10 mouse cellular contexts compared by ENCODE assay signal in genomic region chr8:60895878-60896277, GRCm38 (mm10). TPM values are rescaled to one million over a fixed set of nuclear protein-coding genes. Genes with fewer than 3 reads are reported as not detected.
DNase-seq lines count a peak whose midpoint lies in the region; ATAC-seq and TF ChIP-seq lines count a peak whose summit lies in the region.
"Had no signal": no experiment of that assay in that cellular context is flagged by ENCODE, and none has a peak within 500 bp of the region (broad histone marks: within the 10 kb centered on the region; RNA-seq: fewer than 3 reads in every experiment).

No protein-coding gene starts in this region.

- TF ChIP-seq CTCF in lung, embryonic 14.5 days (IDR thresholded peaks at IDR 0.05; ENCODE audit: low read depth) = no peak

- no peaks in the 10 kb centered on the region for H3K9me3 ChIP-seq in lung, embryonic 14.5 days (ENCODE audit: low read depth, low read length)
- H3K9me3 ChIP-seq: hindbrain, embryonic 10.5 days had no signal

- no peak overlapping the region for H3K4me2 ChIP-seq in lung, embryonic 14.5 days

- ATAC-seq in lung, embryonic 14.5 days (ENCODE audit: insufficient read depth) = no peak
- ATAC-seq in erythroid progenitor cell, adult 5-6 weeks (replicated peaks; ENCODE audit: low FRiP score, poor library complexity, severe bottlenecking) = peak; percentile 85
- ATAC-seq in cerebellum, adult (ENCODE audit: insufficient number of reproducible peaks, low FRiP score, low TSS enrichment) = no peak
- ATAC-seq: intestine, postnatal 0 days had no signal

- H3K27ac ChIP-seq in lung, embryonic 14.5 days (ENCODE audit: low read depth) = no peak overlapping the region
- H3K27ac ChIP-seq: hindbrain, embryonic 10.5 days; stomach, postnatal 0 days had no signal

- H3K27me3 ChIP-seq in lung, embryonic 14.5 days (ENCODE audit: insufficient read depth, low read length) = no peaks in the 10 kb centered on the region

- no peaks in the 10 kb centered on the region for H3K4me1 ChIP-seq in lung, embryonic 14.5 days (ENCODE audit: insufficient read depth)

- WGBS in lung, embryonic 14.5 days = 71% methylated on average over 6 of the region's 6 CpGs

- H3K9ac ChIP-seq in lung, embryonic 14.5 days = no peak overlapping the region

- H3K4me3 ChIP-seq in lung, embryonic 14.5 days (ENCODE audit: low read depth, low read length) = no peak overlapping the region
- H3K4me3 ChIP-seq: hindbrain, embryonic 10.5 days had no signal

- peak; percentile 24 for DNase-seq in lung, embryonic 14.5 days
- DNase-seq in lung, postnatal 4 days = no peak
- DNase-seq in liver = peak; percentile 23
- no peak for DNase-seq in yolk sac, embryonic 10.5 days (ENCODE audit: low spot score)
- no peak for DNase-seq in layer of hippocampus, adult 8-10 months (ENCODE audit: low spot score in 2 of 2)

- H3K36me3 ChIP-seq in lung, embryonic 14.5 days (ENCODE audit: insufficient read depth) = peaks cover 31% of the 10 kb centered on the region

RNA-seq across cellular contexts. Expression of gene Hpf1, which starts 5.7 kb away (rescaled TPM):
- 106 and 115 TPM in 2 replicates for polyA plus RNA-seq in lung, embryonic 14.5 days (2014; fragmentation: Nextera tagmentation; extraction: Ambion mirVana)
- 190 and 199 TPM in 2 replicates for total RNA-seq in erythroid progenitor cell, adult 5-6 weeks (2015; ENCODE audit: low replicate concordance)
- total RNA-seq in erythroid progenitor cell, adult 5-6 weeks (2017; ENCODE audit: low replicate concordance) = 116 and 169 TPM in 2 replicates
- 10 to 100 TPM; 47.8 to 58.7 (median 53.5) TPM for total RNA-seq in layer of hippocampus, adult 8-10 months (2022)

Comparison
In these comparisons a context has a peak if more than half of its experiments do, and no peak if none do; other contexts are left out.
1. DNase-seq: peak in lung, embryonic 14.5 days (single experiment) and liver (single experiment); none in lung, postnatal 4 days (0 of 2), yolk sac, embryonic 10.5 days (single experiment) and layer of hippocampus, adult 8-10 months (0 of 2).